Mouse (Mus musculus) cortical plate, adult 2 months (tissue): ENCODE measurements around the gene Gm20532. TPM values are rescaled to one million over a fixed set of nuclear protein-coding genes. Genes with fewer than 3 reads are reported as not detected.

Experiments
- H3K27ac ChIP-seq: fragments of 200-500 bp; 2 replicates; pipeline ENCODE4 v1.5.1; 2012; ENCODE audit warnings: low read length, control low read depth, inconsistent platforms; ENCODE audit not compliant: insufficient read depth
- H3K4me1 ChIP-seq: fragments of 200-500 bp; 2 replicates; pipeline ENCODE4 v1.6.1; 2011; ENCODE audit warnings: low read length; ENCODE audit not compliant: control insufficient read depth, insufficient read depth
- H3K4me3 ChIP-seq: fragments of 200-500 bp; 2 replicates; pipeline ENCODE4 v1.5.1; 2011; ENCODE audit warnings: mild to moderate bottlenecking, low read length, control low read depth; ENCODE audit not compliant: insufficient read depth
- CTCF ChIP-seq: fragments of 200-500 bp; IDR thresholded peaks from 2 replicates; pipeline ENCODE4 v1.5.1; 2011; ENCODE audit warnings: mild to moderate bottlenecking, control low read depth, low read length; ENCODE audit not compliant: insufficient read depth; ENCODE audit errors: extremely low read depth
- POLR2A ChIP-seq: fragments of 200-500 bp; IDR thresholded peaks from 2 replicates; pipeline ENCODE4 v1.6.1; 2011; ENCODE audit warnings: mild to moderate bottlenecking, low read length, control low read depth; ENCODE audit not compliant: insufficient read depth; ENCODE audit errors: extremely low read depth
- polyA plus RNA-seq: library from polyadenylated mRNA; depleted of rRNA; stranded (reverse); fragments of >200 nt; gene quantifications from 2 replicates; pipeline ENCODE4 v1.2.3, GENCODE M21; 2012

The Gm20532 gene
- polyA plus RNA-seq, 1 experiment, result not detected

- no peak for TF ChIP-seq POLR2A
- Histone ChIP-seq H3K4me3 (no peak overlapping the region), H3K27ac (no peak overlapping the region), H3K4me1 (no peaks in the 10 kb centered on the region; the same call in 1 of the 2 replicates)
Observed at GRCm38 (mm10) chr2:26610526-26610925, 24.1 kb downstream of the Gm20532 start.

GRCm38 (mm10) chr2:26611054-26611453 lies 24.6 kb downstream of the Gm20532 start:
- H3K4me3 ChIP-seq, result no peak overlapping the region
- H3K4me1 ChIP-seq, result peaks cover 2% of the 10 kb centered on the region; the same call in 1 of the 2 replicates
- H3K27ac ChIP-seq, result no peak overlapping the region
- TF ChIP-seq CTCF, result no peak
- TF ChIP-seq POLR2A, result no peak

- Histone ChIP-seq H3K4me3 (no peak overlapping the region), H3K4me1 (peaks cover 2% of the 10 kb centered on the region; the same call in 1 of the 2 replicates), H3K27ac (no peak overlapping the region)
- TF ChIP-seq CTCF (no peak), POLR2A (no peak)
Observed at GRCm38 (mm10) chr2:26611896-26612295, 25.5 kb downstream of the Gm20532 start.

GRCm38 (mm10) chr2:26614903-26615302 lies 28.5 kb downstream of the Gm20532 start:
- H3K4me3 ChIP-seq, result no peak overlapping the region
- H3K4me1 ChIP-seq, result peaks cover 2% of the 10 kb centered on the region; the same call in 1 of the 2 replicates
- no peak overlapping the region for H3K27ac ChIP-seq
- TF ChIP-seq CTCF, result no peak
- TF ChIP-seq POLR2A, result no peak

GRCm38 (mm10) chr2:26615459-26616124 lies 29.2 kb downstream of the Gm20532 start:
- Histone ChIP-seq H3K27ac (no peak overlapping the region), H3K4me1 (peaks cover 2% of the 10 kb centered on the region; the same call in 1 of the 2 replicates), H3K4me3 (no peak overlapping the region)
- TF ChIP-seq POLR2A, result no peak
- TF ChIP-seq CTCF, result no peak

GRCm38 (mm10) chr2:26617331-26617730 lies 30.9 kb downstream of the Gm20532 start:
- Histone ChIP-seq H3K27ac (no peak overlapping the region), H3K4me1 (peaks cover 2% of the 10 kb centered on the region), H3K4me3 (no peak overlapping the region)
- TF ChIP-seq CTCF, result no peak
- no peak for TF ChIP-seq POLR2A

- H3K4me1 ChIP-seq, result peaks cover 2% of the 10 kb centered on the region
- no peak overlapping the region for H3K4me3 ChIP-seq
- TF ChIP-seq POLR2A (no peak), CTCF (no peak)
- no peak overlapping the region for H3K27ac ChIP-seq
Observed at GRCm38 (mm10) chr2:26617928-26618327, 31.5 kb downstream of the Gm20532 start.

- Histone ChIP-seq H3K27ac (no peak overlapping the region), H3K4me3 (no peak overlapping the region), H3K4me1 (no peaks in the 10 kb centered on the region; the same call in 1 of the 2 replicates)
- no peak for TF ChIP-seq POLR2A
- no peak for TF ChIP-seq CTCF
Observed at GRCm38 (mm10) chr2:26621246-26621645, 34.8 kb downstream of the Gm20532 start.

GRCm38 (mm10) chr2:26622984-26623383 lies 36.5 kb downstream of the Gm20532 start:
- H3K4me1 ChIP-seq, result peaks cover 2% of the 10 kb centered on the region
- no peak overlapping the region for H3K4me3 ChIP-seq
- TF ChIP-seq POLR2A (no peak), CTCF (no peak)
- H3K27ac ChIP-seq, result no peak overlapping the region

- no peak for TF ChIP-seq CTCF
- no peak for TF ChIP-seq POLR2A
- Histone ChIP-seq H3K27ac (no peak overlapping the region), H3K4me1 (peaks cover 2% of the 10 kb centered on the region), H3K4me3 (no peak overlapping the region)
Observed at GRCm38 (mm10) chr2:26625419-26625818, 39.0 kb downstream of the Gm20532 start.
